Mouse (Mus musculus) liver, embryonic 15.5 days (tissue): ENCODE data around the gene Stac2. TPM values are rescaled to one million over a fixed set of nuclear protein-coding genes. Genes with fewer than 3 reads are reported as not detected.

Source experiments
- ATAC-seq: fragments of 200-750 bp; cut with Nextera tagmentation; 2 replicates; pipeline ENCODE4 v1.8.0; 2017; ENCODE audit warnings: moderate number of reproducible peaks, mild to moderate bottlenecking, moderate library complexity; ENCODE audit not compliant: insufficient read depth
- H3K27ac ChIP-seq: fragments of 300-500 bp; sonication (generic); replicated peaks from 2 replicates; pipeline ENCODE4 v1.5.1; 2015; ENCODE audit warnings: mild to moderate bottlenecking, inconsistent platforms
- H3K27me3 ChIP-seq: fragments of 300-500 bp; sonication (generic); 2 replicates; pipeline ENCODE4 v1.6.1; 2015; ENCODE audit warnings: mild to moderate bottlenecking, inconsistent platforms
- H3K36me3 ChIP-seq: fragments of 300-500 bp; sonication (generic); replicated peaks from 2 replicates; pipeline ENCODE4 v1.6.1; 2015; ENCODE audit warnings: moderate library complexity, mild to moderate bottlenecking, inconsistent platforms
- H3K4me1 ChIP-seq: fragments of 300-500 bp; sonication (generic); replicated peaks from 2 replicates; pipeline ENCODE4 v1.6.1; 2015; ENCODE audit warnings: inconsistent platforms
- H3K4me2 ChIP-seq: fragments of 300-500 bp; sonication (generic); 2 replicates; pipeline ENCODE4 v1.6.1; 2015; ENCODE audit warnings: moderate library complexity, mild to moderate bottlenecking, inconsistent platforms
- H3K4me3 ChIP-seq: fragments of 300-500 bp; sonication (generic); replicated peaks from 2 replicates; pipeline ENCODE4 v1.5.1; 2015; ENCODE audit warnings: mild to moderate bottlenecking, inconsistent platforms
- H3K9ac ChIP-seq: fragments of 300-500 bp; sonication (generic); 2 replicates; pipeline ENCODE4 v1.6.1; 2015; ENCODE audit warnings: moderate library complexity, mild to moderate bottlenecking, inconsistent platforms
- H3K9me3 ChIP-seq: fragments of 300-500 bp; sonication (generic); replicated peaks from 2 replicates; pipeline ENCODE4 v1.6.1; 2016; ENCODE audit warnings: inconsistent platforms
- WGBS: fragments of 180-500 bp; shearing (Covaris S2); methylation state at CpG from one replicate; pipeline ENCODE4 v1.1.7; 2015; ENCODE audit warnings: mixed read lengths; ENCODE audit not compliant: insufficient replicate concordance; 5-methylcytosine and 5-hydroxymethylcytosine counted together
- polyA plus RNA-seq: library from polyadenylated mRNA; unstranded; fragments of >200 nt; fragmentation: Nextera tagmentation; extraction: Ambion mirVana; gene quantifications from 2 replicates; pipeline ENCODE4 v1.2.1, GENCODE M21; 2015

The Stac2 gene
- polyA plus RNA-seq, 1 experiment from 2014 or later = 0.06 TPM

DNA sequence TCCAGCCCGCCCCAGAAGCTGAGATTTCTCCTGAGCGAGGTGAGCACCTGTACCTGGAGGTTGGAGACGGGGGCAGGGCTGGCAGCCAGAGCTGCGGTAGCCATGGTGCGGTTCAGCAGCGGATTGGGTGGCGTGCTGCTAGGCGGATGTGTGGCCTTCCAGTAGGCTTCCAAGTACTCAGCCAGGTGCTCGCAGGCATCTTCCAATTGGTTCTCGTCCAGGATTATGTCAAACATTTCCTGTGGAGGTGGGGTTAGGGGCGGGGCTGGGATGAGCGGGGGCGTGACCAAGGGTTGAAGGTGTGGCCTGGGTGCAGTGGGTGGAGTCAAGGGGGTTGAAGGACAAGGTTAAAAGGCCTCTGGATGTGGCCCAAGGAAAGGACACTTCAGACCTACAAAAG is 48.2 kb downstream of the Stac2 start:
- H3K4me2 ChIP-seq = no peak overlapping the region; the same call in 1 of the 2 replicates
- no peaks in the 10 kb centered on the region for H3K9me3 ChIP-seq
- 37% methylated on average over 13 of the region's 13 CpGs for WGBS
- H3K27ac ChIP-seq = no peak overlapping the region
- no peaks in the 10 kb centered on the region for H3K36me3 ChIP-seq
- ATAC-seq = peak; percentile 16; the same call in 1 of the 2 replicates
- H3K9ac ChIP-seq = no peak overlapping the region
- H3K4me1 ChIP-seq = peaks cover 21% of the 10 kb centered on the region
- peaks cover 54% of the 10 kb centered on the region for H3K27me3 ChIP-seq
- no peak overlapping the region for H3K4me3 ChIP-seq

DNA sequence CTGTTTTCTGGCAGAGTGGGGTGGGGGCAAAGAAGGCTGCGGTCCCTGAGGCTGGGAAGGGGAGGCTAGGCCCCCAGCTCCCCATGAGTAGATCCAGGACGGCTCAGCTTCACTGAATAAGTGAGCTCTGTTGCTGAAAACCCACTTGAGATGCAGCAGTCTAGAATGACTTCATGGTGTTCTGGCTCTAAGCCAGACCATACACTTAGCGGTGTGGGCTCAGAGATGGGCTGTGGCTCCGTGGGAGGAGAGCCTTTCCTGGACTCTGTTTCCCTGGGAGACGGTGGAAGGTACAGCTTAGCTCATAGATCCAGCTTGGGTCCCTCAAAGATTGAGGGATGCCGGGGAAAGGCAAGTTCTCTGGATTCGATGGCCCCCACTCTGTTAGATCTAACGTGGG is 49.1 kb downstream of the Stac2 start:
- Histone ChIP-seq H3K27ac (no peak overlapping the region), H3K9ac (no peak overlapping the region), H3K4me1 (peaks cover 28% of the 10 kb centered on the region), H3K27me3 (peaks cover 62% of the 10 kb centered on the region), H3K36me3 (no peaks in the 10 kb centered on the region), H3K9me3 (no peaks in the 10 kb centered on the region), H3K4me3 (no peak overlapping the region), H3K4me2 (no peak overlapping the region)
- WGBS = 66% methylated on average over 8 of the region's 8 CpGs
- no peak for ATAC-seq

DNA sequence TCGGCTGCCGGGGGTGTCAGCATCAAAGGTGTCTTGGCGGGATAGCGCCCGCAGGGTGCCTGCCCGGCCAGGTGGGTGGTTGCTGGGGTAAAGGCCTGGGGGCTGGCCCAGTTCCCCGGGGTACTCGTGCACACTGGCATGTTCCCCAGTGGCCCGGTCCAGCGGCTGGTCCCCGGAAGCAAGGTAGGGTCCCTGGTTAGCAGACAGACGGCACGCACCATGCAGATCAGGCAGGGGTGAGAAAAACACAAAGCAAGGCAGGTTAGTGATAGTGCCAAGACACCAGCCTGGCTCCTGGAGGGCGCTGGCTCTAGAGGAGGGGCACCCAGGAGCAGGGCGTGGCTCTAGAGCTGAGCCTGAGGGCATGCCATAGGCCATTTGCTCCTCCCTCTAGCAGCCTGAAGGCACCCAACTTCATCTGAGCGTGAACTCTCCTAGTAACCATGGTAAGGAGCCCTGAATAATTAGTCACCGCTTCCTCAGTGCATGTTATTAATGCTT is 50.0 kb downstream of the Stac2 start:
- Histone ChIP-seq H3K4me3 (peak overlapping the region; percentile 26; the same call in 1 of the 2 replicates), H3K36me3 (no peaks in the 10 kb centered on the region), H3K9me3 (no peaks in the 10 kb centered on the region), H3K4me2 (peak overlapping the region; percentile 57), H3K9ac (no peak overlapping the region), H3K4me1 (peaks cover 36% of the 10 kb centered on the region), H3K27ac (no peak overlapping the region), H3K27me3 (peaks cover 62% of the 10 kb centered on the region)
- peak; percentile 12; the same call in 1 of the 2 replicates for ATAC-seq
- 33% methylated on average over 17 of the region's 17 CpGs for WGBS

DNA sequence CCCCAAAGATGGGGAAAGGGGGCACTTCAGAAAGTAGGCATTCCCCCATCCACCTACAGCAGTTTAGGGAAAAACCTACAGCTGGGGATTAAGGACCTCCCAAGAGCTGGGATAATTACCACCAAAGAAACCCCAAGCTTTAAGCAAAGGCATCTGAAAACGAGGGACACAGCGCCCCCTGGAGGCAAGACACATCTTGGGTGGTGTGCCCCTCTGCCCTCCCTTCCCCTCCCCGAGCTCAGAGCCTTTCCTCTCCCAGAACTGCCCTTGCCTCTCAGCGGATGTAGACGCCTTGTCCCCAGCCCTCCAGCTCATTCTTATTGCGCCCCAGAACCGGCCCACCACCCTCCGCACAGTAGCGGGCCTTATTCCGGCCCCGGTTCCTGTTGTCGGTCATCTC is 50.6 kb downstream of the Stac2 start:
- Histone ChIP-seq H3K4me2 (peak overlapping the region; percentile 57), H3K36me3 (no peaks in the 10 kb centered on the region), H3K9ac (no peak overlapping the region), H3K4me3 (peak overlapping the region; percentile 26), H3K27me3 (peaks cover 62% of the 10 kb centered on the region), H3K4me1 (peaks cover 42% of the 10 kb centered on the region), H3K27ac (no peak overlapping the region), H3K9me3 (no peaks in the 10 kb centered on the region)
- 6% methylated on average over 12 of the region's 12 CpGs for WGBS
- no peak for ATAC-seq

DNA sequence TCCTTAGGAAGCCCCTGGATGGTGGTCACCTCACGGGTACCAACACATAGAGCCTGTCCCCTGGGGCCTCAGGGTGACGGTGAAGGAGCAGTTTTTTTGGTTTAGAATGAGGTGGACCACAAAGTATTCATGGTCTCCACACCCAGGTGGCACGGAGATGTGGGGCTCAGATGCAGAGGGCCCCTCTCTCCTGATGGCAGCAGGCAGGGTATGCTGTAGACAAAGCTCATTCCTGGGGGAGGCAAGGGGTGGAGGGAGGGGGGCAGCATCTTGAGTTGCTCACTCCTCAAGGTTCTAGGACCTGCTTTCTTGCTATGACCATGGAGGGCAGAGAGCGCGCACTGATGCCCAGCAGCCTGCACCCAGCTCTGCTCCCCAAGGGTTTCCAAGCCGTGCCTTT is 51.3 kb downstream of the Stac2 start:
- no peak overlapping the region for H3K9ac ChIP-seq
- no peaks in the 10 kb centered on the region for H3K36me3 ChIP-seq
- no peak overlapping the region for H3K4me2 ChIP-seq
- peaks cover 44% of the 10 kb centered on the region for H3K4me1 ChIP-seq
- no peaks in the 10 kb centered on the region for H3K9me3 ChIP-seq
- ATAC-seq = no peak
- no peak overlapping the region for H3K27ac ChIP-seq
- no peak overlapping the region for H3K4me3 ChIP-seq
- peaks cover 66% of the 10 kb centered on the region for H3K27me3 ChIP-seq
- 45% methylated on average over 6 of the region's 6 CpGs for WGBS

DNA sequence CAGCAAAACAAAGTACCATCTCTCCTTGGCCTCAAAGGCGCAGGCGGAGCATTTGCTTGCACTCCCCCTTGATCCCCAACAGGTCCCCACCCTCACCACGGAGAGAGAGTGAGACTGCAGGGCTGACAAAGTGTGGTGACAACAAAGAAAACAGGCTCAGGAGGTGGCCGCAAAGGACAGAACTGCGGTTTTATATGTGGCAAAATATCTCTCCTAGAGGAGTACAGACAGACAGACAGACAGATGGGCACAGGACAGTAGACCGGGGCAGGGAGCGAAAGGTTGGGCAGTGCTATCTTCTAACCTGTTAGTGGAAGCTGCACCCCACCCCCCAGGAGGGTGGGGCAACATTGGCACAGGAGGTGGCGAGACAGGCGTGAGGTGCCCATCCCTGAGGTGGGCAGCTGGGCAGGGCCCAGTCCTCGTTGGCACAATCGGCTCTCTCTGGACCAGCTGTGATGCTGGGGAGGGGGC is 51.9 kb downstream of the Stac2 start:
- no peaks in the 10 kb centered on the region for H3K36me3 ChIP-seq
- H3K4me1 ChIP-seq = peaks cover 44% of the 10 kb centered on the region
- WGBS = 29% methylated on average over 11 of the region's 11 CpGs
- H3K4me2 ChIP-seq = no peak overlapping the region
- H3K27ac ChIP-seq = no peak overlapping the region
- no peak overlapping the region for H3K9ac ChIP-seq
- ATAC-seq = no peak
- no peaks in the 10 kb centered on the region for H3K9me3 ChIP-seq
- peaks cover 71% of the 10 kb centered on the region for H3K27me3 ChIP-seq
- H3K4me3 ChIP-seq = no peak overlapping the region

DNA sequence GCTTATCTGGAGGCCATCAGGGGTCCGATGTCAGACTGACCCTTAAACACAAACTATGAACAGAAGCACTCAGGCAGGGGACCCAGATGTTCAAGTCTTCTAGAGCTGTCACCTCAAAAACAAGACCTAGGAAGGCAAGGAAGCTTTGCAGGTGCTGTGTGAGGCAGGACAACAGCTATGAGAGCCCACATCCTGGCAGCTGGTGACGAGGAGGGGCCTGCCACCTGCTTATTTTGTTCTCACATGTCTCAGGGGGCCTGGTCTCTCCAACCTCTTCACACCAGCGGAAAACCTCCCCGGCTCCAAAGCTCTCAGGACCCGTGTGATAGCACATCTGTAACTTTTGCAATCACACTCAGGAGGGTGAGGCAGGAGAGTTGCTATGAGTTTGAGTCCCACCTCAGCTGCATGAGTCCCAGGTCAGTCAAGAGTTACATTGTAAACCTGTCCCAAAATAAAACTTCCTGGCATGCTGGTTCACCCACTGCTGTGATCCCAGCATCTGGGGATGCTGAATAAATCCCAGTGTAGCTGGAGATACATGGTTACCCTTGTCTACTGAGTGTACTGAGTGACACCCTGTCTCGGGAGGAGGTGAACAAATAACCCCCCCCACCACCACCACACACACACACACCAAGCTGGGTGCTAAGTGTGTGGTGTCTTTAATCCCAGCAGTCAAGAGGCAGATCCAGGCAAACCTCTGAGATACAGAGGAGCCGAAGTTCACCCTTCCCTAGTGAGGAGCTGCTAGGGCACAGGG is 52.7 kb downstream of the Stac2 start:
- H3K4me2 ChIP-seq = no peak overlapping the region
- no peak overlapping the region for H3K9ac ChIP-seq
- WGBS = 29% methylated on average over 7 of the region's 7 CpGs
- H3K27me3 ChIP-seq = peaks cover 77% of the 10 kb centered on the region
- H3K4me3 ChIP-seq = no peak overlapping the region
- no peaks in the 10 kb centered on the region for H3K36me3 ChIP-seq
- no peaks in the 10 kb centered on the region for H3K9me3 ChIP-seq
- no peak for ATAC-seq
- H3K4me1 ChIP-seq = peaks cover 52% of the 10 kb centered on the region
- H3K27ac ChIP-seq = no peak overlapping the region

DNA sequence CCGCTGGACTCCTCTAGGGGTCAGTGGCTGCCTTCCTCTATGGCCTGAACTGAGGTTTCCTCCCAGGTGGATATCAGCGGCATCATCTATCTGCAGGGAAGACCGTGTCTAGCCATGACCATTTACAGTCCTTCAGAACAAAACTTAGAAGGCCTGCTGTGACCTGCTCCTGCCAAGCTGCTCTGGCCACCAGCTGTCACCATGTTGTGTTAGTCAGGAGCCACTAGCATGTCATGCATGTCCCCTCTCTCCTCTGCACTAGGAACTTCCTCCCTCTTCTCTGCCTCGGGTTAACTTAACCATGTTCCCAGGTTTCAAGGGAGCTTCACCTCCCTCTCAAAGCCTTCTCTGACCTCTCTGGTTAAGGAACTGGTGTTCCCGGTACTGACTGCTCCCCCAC is 53.5 kb downstream of the Stac2 start:
- H3K4me1 ChIP-seq = peaks cover 60% of the 10 kb centered on the region
- H3K9ac ChIP-seq = no peak overlapping the region
- no peak overlapping the region; the same call in 1 of the 2 replicates for H3K4me2 ChIP-seq
- no peak for ATAC-seq
- H3K36me3 ChIP-seq = no peaks in the 10 kb centered on the region
- 43% methylated on average over 5 of the region's 5 CpGs for WGBS
- 0 out of 2 replicates have a peak overlapping the region, but pooled peaks have one; percentile 9 for H3K27ac ChIP-seq
- H3K4me3 ChIP-seq = no peak overlapping the region
- peaks cover 78% of the 10 kb centered on the region for H3K27me3 ChIP-seq
- no peaks in the 10 kb centered on the region for H3K9me3 ChIP-seq

DNA sequence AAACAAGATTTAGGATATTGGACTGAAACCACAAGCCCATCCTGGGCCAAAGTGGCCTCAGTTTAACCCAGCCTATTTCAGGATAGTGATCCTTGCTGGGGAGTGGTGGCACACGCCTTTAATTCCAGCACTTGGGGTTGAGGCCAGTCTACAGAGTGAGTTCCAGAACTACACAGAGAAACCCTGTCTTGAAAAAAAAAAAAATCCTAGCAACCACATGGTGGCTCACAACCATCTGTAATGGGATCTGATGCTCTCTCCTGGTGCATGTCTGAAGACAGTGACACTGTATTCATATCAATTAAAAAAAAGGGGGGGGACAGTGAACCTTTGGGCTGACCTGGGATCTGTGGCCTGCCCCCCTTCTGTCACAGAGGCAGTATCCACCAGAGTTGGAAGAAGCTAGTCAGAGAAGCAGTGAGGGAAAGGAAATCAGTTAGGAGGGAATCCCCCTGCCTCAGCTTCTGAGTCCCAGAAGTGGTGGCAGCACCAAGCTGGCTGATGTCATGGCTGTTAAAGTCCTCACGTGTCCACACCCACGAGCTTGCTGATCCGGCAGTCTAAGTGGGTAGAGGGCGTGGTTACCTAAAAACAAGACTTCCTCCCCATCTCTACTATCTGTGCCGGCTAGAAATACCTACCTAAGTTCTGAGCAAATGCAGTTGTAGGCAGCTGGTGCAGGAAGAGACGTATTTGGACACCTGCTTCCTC is 54.2 kb downstream of the Stac2 start:
- Histone ChIP-seq H3K4me1 (peaks cover 67% of the 10 kb centered on the region), H3K36me3 (no peaks in the 10 kb centered on the region), H3K9ac (no peak overlapping the region), H3K4me3 (no peak overlapping the region), H3K27me3 (peaks cover 71% of the 10 kb centered on the region), H3K9me3 (no peaks in the 10 kb centered on the region), H3K4me2 (no peak overlapping the region), H3K27ac (no peak overlapping the region)
- 21% methylated on average over 7 of the region's 7 CpGs for WGBS
- no peak for ATAC-seq

DNA sequence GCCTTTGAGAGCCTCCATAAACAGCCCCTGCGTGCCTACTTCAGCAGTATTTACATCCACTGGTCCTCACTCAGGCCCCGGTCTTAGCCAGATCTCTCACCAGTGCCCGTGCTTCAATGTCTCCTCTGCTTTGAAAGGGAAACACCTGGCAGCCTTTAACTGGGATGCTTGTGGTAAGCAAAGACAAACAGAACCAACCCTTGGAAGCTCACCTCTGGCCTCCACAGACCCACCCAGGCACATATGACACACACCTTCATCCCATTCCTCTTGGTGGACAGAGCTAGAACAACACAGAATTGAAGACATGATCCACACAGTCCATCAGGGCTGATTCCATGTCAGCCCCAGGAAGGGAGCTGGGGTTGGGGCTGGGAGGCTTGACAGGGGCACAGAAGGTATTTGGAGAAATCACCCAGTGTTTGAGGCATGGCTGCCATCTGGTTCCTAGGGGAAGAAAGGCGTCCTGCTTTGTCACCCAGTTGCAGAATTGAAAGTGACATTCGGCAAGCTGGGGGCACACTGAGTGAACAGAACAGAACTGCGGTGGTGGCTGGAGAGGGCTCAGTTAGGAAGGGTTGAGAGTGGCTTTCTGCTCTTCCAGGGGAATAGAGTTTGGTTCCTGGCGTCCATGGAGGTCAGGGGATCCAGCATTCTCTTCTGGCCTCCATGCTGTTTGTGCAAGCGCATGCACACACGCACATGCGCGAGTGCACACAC is 55.0 kb downstream of the Stac2 start:
- H3K4me1 ChIP-seq = peaks cover 65% of the 10 kb centered on the region
- no peaks in the 10 kb centered on the region for H3K36me3 ChIP-seq
- no peak overlapping the region for H3K4me3 ChIP-seq
- no peak overlapping the region for H3K4me2 ChIP-seq
- no peak for ATAC-seq
- peaks cover 65% of the 10 kb centered on the region for H3K27me3 ChIP-seq
- no peaks in the 10 kb centered on the region for H3K9me3 ChIP-seq
- no peak overlapping the region for H3K27ac ChIP-seq
- 61% methylated on average over 11 of the region's 11 CpGs for WGBS
- H3K9ac ChIP-seq = no peak overlapping the region
